Mouse (Mus musculus) thymus, adult 2 months (tissue): ENCODE measurements around the gene Ptprd.

ENCODE experiments used
- CTCF ChIP-seq: fragments of 200-500 bp; IDR thresholded peaks from 2 replicates; pipeline ENCODE4 v1.5.1; 2012; ENCODE audit warnings: mild to moderate bottlenecking, control low read depth, low read length, moderate library complexity, borderline replicate concordance; ENCODE audit not compliant: control insufficient read depth, poor library complexity, insufficient read depth; ENCODE audit errors: extremely low read depth
- POLR2A ChIP-seq: fragments of 200-500 bp; IDR thresholded peaks from 2 replicates; pipeline ENCODE4 v1.6.1; 2012; ENCODE audit warnings: mild to moderate bottlenecking, low read length, control low read depth, moderate library complexity; ENCODE audit not compliant: control insufficient read depth, poor library complexity, insufficient read depth; ENCODE audit errors: extremely low read depth

GRCm38 (mm10) chr4:75968618-75969017 lies 2243.1 kb downstream of the Ptprd start:
- TF ChIP-seq POLR2A = no peak
- TF ChIP-seq CTCF = no peak
